Comparison of ENCODE assay signal across 8 mouse cellular contexts in the genomic region with DNA sequence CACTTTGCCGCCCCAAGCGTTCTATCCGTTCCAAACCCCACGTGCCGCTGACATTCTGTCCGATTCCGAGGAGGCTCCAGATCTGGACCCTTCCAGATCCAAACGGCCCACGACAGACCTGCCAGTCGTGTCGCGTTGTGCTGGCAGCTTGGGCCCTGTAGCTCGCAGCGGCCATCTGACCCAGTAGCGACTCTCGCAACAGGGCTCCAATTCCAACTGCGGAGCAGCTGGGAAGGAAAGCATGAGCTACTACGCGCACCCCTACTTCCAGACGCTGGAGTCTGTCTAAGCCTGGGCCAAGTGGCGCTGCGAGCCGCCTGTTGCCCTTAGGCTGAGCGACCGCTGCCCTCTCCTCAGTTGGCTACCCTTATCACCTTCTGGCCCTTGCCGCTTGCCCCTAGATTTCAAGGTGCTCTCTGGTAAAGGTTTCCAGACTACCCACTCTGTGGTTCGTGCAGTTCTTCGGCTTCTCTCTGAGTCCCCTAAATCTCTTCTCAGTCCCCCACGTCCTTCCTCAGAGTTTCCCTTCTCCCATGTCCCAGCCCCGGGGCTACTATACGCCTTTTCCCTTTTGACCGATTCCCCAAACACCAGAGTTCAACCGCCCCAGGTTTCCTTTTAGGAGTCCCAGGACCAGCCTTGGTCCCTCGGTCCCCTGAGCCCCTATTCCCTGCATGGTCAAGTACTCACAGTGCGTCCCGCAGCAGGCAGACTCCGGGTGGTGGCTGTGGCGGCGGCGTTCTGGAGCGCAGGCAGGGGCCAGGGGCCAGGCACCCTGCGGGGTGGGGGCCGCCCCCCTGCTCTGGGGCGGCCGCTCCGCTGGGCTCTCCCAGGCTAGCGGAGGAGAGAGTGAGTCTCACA. TPM values are rescaled to one million over a fixed set of nuclear protein-coding genes. Genes with fewer than 3 reads are reported as not detected.
A peak's percentile ranks its signal among the peaks of the same experiment; 100 is the strongest.
DNase-seq lines count a peak whose midpoint lies in the region; ATAC-seq and TF ChIP-seq lines count a peak whose summit lies in the region.

Gene Pitx3, minus strand, starts transcription at position 816 of the 861 bp plus-strand sequence.

- no peak for TF ChIP-seq POLR2A in bone marrow macrophage, adult 2 months (IDR thresholded peaks at IDR 0.05; ENCODE audit: borderline replicate concordance, low read depth, low read length)

- no peak for TF ChIP-seq CTCF in bone marrow macrophage, adult 2 months (IDR thresholded peaks at IDR 0.05; ENCODE audit: low read depth, low read length)

- ATAC-seq in intestine, embryonic 16.5 days = peak; percentile 12; the same call in 1 of the 2 replicates
- ATAC-seq in stomach, embryonic 16.5 days (ENCODE audit: insufficient read depth, low FRiP score) = no peak
- no peak for ATAC-seq in megakaryocyte progenitor cell, adult 5-6 weeks (replicated peaks; ENCODE audit: poor library complexity)

- 1% methylated on average over 47 of the region's 47 CpGs for WGBS in intestine, embryonic 16.5 days
- 3% methylated on average over 47 of the region's 47 CpGs for WGBS in stomach, embryonic 16.5 days

- H3K9me3 ChIP-seq in intestine, embryonic 16.5 days (ENCODE audit: control insufficient read depth, low read length) = no peaks in the 10 kb centered on the region
- no peaks in the 10 kb centered on the region for H3K9me3 ChIP-seq in stomach, embryonic 16.5 days (replicated peaks; ENCODE audit: control insufficient read depth, low read length)

- H3K4me3 ChIP-seq in bone marrow macrophage, adult 2 months (ENCODE audit: insufficient read depth, low read length) = peak within 1 kb of the TSS; percentile 59
- peak within 1 kb of the TSS; percentile 57 for H3K4me3 ChIP-seq in intestine, embryonic 16.5 days (ENCODE audit: low read length)
- H3K4me3 ChIP-seq in stomach, embryonic 16.5 days (replicated peaks; ENCODE audit: low read length) = peak within 1 kb of the TSS; percentile 56

- H3K4me1 ChIP-seq in bone marrow macrophage, adult 2 months (ENCODE audit: control insufficient read depth, insufficient read depth, low read length) = no peaks in the 10 kb centered on the region
- peaks cover 16% of the 10 kb centered on the region for H3K4me1 ChIP-seq in intestine, embryonic 16.5 days (ENCODE audit: control insufficient read depth, insufficient read depth, low read length)
- H3K4me1 ChIP-seq in stomach, embryonic 16.5 days (ENCODE audit: control insufficient read depth, insufficient read depth, low read length) = peaks cover 16% of the 10 kb centered on the region

- peak; percentile 24 for DNase-seq in cerebellum, adult 8-10 months
- DNase-seq in cerebellum, adult 11-12 months = no peak
- DNase-seq in gastrocnemius, postnatal 25 days = peak; percentile 68
- DNase-seq in lung, postnatal 10 days = peak; percentile 32

- H3K27me3 ChIP-seq in intestine, embryonic 16.5 days (replicated peaks; ENCODE audit: control insufficient read depth, insufficient read depth, low read length) = peaks cover 53% of the 10 kb centered on the region
- H3K27me3 ChIP-seq in stomach, embryonic 16.5 days (ENCODE audit: control insufficient read depth, insufficient read depth, low read length) = peaks cover 52% of the 10 kb centered on the region

- no peak within 1 kb of the TSS for H3K27ac ChIP-seq in bone marrow macrophage, adult 2 months (ENCODE audit: insufficient read depth, low read depth, low read length)
- no peak within 1 kb of the TSS for H3K27ac ChIP-seq in intestine, embryonic 16.5 days (ENCODE audit: low read length)
- H3K27ac ChIP-seq in stomach, embryonic 16.5 days (ENCODE audit: low read length) = no peak within 1 kb of the TSS

- H3K9ac ChIP-seq in intestine, embryonic 16.5 days (ENCODE audit: low read depth, low read length) = peak within 1 kb of the TSS; percentile 52
- peak within 1 kb of the TSS; percentile 54; the same call in 1 of the 2 replicates for H3K9ac ChIP-seq in stomach, embryonic 16.5 days (ENCODE audit: low read length)

- H3K36me3 ChIP-seq in intestine, embryonic 16.5 days (ENCODE audit: control insufficient read depth, insufficient read depth, low read length) = no peaks in the 10 kb centered on the region
- no peaks in the 10 kb centered on the region for H3K36me3 ChIP-seq in stomach, embryonic 16.5 days (ENCODE audit: control insufficient read depth, insufficient read depth, low read length)

- H3K4me2 ChIP-seq in intestine, embryonic 16.5 days (ENCODE audit: low read depth, low read length) = peak within 1 kb of the TSS; percentile 97
- peak within 1 kb of the TSS; percentile 99 for H3K4me2 ChIP-seq in stomach, embryonic 16.5 days (ENCODE audit: low read depth, low read length)

RNA-seq across cellular contexts. Expression of gene Pitx3, which starts in this region (rescaled TPM):
- polyA plus RNA-seq in bone marrow macrophage, adult 2 months (2012; ENCODE audit: insufficient read depth, insufficient read length, missing spikeins) = not detected in 2 replicates
- total RNA-seq in gastrocnemius, postnatal 25 days (2021) = 10 to 100 TPM in 1 of 2 experiments, 1 to 10 TPM in 1; 9.9 to 12.7 TPM
- not detected in 2 replicates for polyA plus RNA-seq in intestine, embryonic 16.5 days (2015; fragmentation: Nextera tagmentation; extraction: Ambion mirVana)
- polyA plus RNA-seq in stomach, embryonic 16.5 days (2015; fragmentation: Nextera tagmentation; extraction: Ambion mirVana) = 0.57 TPM in 1 of 2 replicates, not detected in the other
- not detected in 2 replicates for total RNA-seq in megakaryocyte progenitor cell, adult 5-6 weeks (2015)
- not detected in 2 replicates for total RNA-seq in megakaryocyte progenitor cell, adult 5-6 weeks (2017)

Comparison
In these comparisons a context has a peak if more than half of its experiments do, and no peak if none do; other contexts are left out.
1. RNA of gene Pitx3 (total RNA-seq): 9.9 to 12.7 TPM in gastrocnemius, postnatal 25 days; not detected in megakaryocyte progenitor cell, adult 5-6 weeks; every median in the first group is over 10 times any median in the second.
2. Peak in ATAC-seq, H3K4me3 ChIP-seq, H3K9ac ChIP-seq and H3K4me2 ChIP-seq in intestine, embryonic 16.5 days; RNA of the gene not detected or under 1 TPM.
3. Peak in every context shown above with its lines, with median percentiles within 50 percentile points of each other: H3K4me3 ChIP-seq.